Mouse (Mus musculus): ENCODE measurements at regions not wholly inside any gene's neighbourhood (a gene's known extent, or its start where the extent isn't known, plus 50 kb on each side); places are given as distances from the start of the nearest gene placed in this dataset.

DNA sequence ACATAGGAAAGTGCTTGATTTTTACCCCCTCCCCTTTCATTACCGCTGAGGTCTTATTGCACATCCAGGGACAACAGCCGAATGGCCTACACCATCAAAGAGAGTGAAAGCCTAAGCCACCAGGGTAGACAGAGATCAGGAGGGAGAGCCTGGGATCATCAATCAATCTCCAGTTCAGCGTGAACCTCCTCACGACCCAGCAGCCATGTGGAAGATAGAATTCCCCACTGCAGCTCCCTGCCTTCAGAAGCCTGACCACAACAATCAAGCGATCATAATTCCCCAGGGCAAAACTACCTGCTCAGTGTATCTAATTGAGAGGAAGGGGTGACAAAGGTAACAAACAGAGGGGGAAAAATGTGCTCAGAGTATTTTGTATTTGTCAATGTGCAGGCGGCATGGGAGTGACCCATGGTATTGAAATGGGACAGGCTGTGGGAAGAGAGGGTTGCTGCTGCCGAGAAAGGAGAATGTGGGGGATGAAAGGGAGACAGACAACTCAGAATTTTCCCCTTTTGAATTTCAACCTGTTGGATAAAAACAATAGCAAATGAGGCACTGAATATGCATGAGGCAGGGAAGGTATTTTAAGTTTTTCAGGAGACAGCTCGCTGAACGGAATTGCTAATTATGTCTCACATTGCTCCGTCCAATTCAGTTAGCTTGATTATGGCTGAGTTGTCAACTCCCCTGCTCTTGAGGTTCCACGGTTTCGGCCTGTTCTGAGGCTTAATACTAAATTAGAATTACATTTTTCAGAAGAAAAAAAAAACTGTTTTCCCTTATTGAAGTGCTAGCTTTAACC, 121.8 kb downstream of the Mat2b start:
- TF ChIP-seq CTCF (IDR thresholded peaks at IDR 0.05; ENCODE audit: insufficient read depth, low read length) (no peak), POLR2A (IDR thresholded peaks at IDR 0.05; ENCODE audit: borderline replicate concordance, extremely low read depth, low read depth, low read length) (no peak)
- DNase-seq, result no peak

DNA sequence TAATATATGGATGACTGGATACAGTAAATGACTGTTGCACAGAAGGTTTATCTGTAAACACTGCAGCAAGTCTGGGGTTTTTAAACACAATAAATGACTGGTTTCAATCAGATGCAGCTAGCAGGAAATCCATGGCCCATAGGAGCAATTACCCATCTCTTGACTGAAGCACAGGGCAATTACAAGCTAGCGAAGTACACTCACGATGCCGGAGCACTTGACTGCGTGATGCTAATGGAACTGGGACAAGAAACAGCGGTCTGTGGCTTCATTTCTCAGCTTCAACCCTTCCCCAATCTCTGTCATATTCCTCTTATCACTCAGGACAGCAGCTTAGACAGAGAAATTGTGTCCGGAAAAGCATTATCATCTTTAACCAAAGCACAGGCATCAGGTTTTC, 132.1 kb downstream of the Mat2b start:
- no peak for TF ChIP-seq CTCF (IDR thresholded peaks at IDR 0.05; ENCODE audit: insufficient read depth, low read length)
- TF ChIP-seq POLR2A (IDR thresholded peaks at IDR 0.05; ENCODE audit: borderline replicate concordance, extremely low read depth, low read depth, low read length), result no peak
- no peaks in the 10 kb centered on the region for H3K4me1 ChIP-seq (ENCODE audit: control insufficient read depth, insufficient read depth, low read length)
- H3K4me3 ChIP-seq (replicated peaks; ENCODE audit: extremely low read depth, low read depth, low read length), result no peak overlapping the region
- 74% methylated on average over 6 of the region's 6 CpGs for WGBS
- no peak for DNase-seq

More for the DNA sequence above, 121.8 kb downstream of the Mat2b start:
- H3K4me3 ChIP-seq (replicated peaks; ENCODE audit: extremely low read depth, low read depth, low read length), result no peak overlapping the region
- H3K4me1 ChIP-seq (ENCODE audit: control insufficient read depth, insufficient read depth, low read length), result no peaks in the 10 kb centered on the region
- WGBS, result 28% methylated on average over 12 of the region's 12 CpGs

DNA sequence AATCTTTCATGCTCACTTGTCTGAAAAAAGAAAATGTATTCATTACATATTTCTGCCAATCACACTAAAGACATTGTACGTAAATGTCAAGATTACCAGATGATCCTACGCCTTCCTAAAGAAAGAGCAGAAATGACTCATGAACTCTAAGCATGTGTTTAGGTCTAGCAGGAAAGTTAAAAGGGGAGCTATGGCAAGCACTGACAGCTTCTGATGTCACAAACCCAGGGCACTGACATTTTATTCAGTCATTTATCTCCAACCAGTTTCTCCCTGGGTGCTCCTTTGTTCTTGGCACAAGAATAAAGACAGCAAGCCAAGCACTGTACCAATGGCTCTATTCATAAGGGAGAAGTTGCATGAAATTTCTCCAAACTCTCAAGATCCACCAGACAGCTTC, 133.0 kb downstream of the Mat2b start:
- no peak for DNase-seq
- 92% methylated on average over 2 of the region's 2 CpGs for WGBS
- Histone ChIP-seq H3K4me1 (ENCODE audit: control insufficient read depth, insufficient read depth, low read length) (no peaks in the 10 kb centered on the region), H3K4me3 (replicated peaks; ENCODE audit: extremely low read depth, low read depth, low read length) (no peak overlapping the region)
- TF ChIP-seq POLR2A (IDR thresholded peaks at IDR 0.05; ENCODE audit: borderline replicate concordance, extremely low read depth, low read depth, low read length) (no peak), CTCF (IDR thresholded peaks at IDR 0.05; ENCODE audit: insufficient read depth, low read length) (no peak)

DNA sequence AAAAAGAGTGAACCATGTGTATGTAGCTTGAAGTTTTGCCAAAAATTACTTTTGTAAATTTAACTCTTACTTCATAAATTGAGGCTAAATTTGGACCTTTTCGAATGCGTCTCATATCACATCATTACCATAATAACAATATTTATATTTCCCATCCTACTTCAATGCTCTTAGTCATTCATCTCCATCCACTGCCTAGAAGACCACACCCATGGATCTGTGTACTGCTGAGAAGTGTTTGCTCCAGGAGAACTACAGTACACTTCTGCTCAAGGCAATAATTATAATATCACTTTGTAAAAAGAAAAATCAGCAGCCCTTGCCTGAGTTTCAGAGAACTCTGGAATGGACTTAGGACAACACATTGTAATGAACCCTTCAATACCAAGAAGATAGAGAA, 133.6 kb downstream of the Mat2b start:
- TF ChIP-seq POLR2A (IDR thresholded peaks at IDR 0.05; ENCODE audit: borderline replicate concordance, extremely low read depth, low read depth, low read length) (no peak), CTCF (IDR thresholded peaks at IDR 0.05; ENCODE audit: insufficient read depth, low read length) (no peak)

DNA sequence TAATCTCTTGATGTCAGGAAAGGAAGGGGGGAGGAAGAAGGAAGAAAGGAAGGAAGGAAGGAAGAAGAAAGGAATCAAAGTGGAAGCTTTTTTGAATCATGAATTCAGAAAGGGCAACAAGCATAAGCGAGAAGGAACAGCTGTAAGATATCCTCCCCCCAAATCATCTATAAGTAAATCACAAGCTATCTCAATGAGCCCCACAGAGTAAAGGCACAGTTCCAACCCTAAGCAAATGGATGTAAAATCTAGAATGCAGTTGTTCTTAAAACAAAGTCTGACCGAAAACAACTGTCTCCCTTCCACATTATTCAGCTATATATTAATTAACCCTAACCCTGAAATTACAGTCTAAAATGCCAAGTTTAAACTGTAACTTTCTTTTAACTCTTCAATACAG, 136.5 kb downstream of the Mat2b start:
- no peak overlapping the region for H3K4me3 ChIP-seq (replicated peaks; ENCODE audit: extremely low read depth, low read depth, low read length)
- DNase-seq, result no peak
- WGBS, result 74% methylated on average over 2 of the region's 2 CpGs
- TF ChIP-seq CTCF (IDR thresholded peaks at IDR 0.05; ENCODE audit: insufficient read depth, low read length) (no peak), POLR2A (IDR thresholded peaks at IDR 0.05; ENCODE audit: borderline replicate concordance, extremely low read depth, low read depth, low read length) (no peak)
- H3K4me1 ChIP-seq (ENCODE audit: control insufficient read depth, insufficient read depth, low read length), result no peaks in the 10 kb centered on the region

More for the DNA sequence above, 133.6 kb downstream of the Mat2b start:
- H3K4me3 ChIP-seq (replicated peaks; ENCODE audit: extremely low read depth, low read depth, low read length), result no peak overlapping the region
- WGBS, result 69% methylated on average over 2 of the region's 2 CpGs
- DNase-seq, result no peak
- H3K4me1 ChIP-seq (ENCODE audit: control insufficient read depth, insufficient read depth, low read length), result no peaks in the 10 kb centered on the region

DNA sequence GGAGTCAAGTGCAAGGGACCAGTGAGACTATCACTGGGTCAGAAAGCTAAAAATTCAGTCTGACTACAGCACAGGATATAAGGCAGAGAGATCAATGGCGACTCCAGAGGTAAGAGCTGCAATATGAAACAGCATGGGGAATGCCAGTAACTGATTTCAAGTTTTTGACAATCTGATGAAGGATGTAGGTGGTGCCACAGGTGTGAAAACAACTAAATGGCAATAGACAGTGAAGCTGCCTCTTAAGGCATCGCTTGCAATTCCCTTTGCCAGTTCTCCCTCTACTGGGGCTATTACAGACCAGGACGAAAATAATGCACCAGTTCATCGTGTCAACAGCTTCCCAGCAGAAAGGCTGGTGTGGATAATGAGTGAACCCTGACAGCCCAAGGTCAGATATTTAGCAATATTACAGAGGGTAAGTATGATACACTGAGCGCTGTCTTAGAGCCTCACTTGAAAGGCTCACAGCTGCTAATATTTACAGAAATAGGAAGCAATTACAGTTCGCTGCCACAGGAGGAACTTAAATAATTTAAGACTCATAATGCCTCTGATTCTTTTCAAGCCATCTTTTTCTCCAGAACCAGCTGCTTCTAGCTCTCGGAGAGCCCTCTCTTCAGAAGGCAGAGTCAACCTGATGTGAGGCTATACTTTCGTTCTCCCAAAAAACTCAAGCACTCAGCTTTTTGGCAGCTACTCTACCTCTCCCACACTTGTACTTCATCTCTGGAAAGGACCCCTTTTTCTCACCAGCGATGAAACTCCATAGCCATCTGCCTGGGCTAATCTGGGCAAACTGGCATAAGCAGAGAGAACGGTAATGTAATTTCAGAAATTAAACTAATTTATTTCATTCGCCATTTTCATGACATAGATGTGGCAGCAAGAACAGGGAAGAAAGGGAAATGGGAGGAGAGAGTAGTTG, 139.9 kb downstream of the Mat2b start:
- Histone ChIP-seq H3K4me3 (replicated peaks; ENCODE audit: extremely low read depth, low read depth, low read length) (no peak overlapping the region), H3K4me1 (ENCODE audit: control insufficient read depth, insufficient read depth, low read length) (no peaks in the 10 kb centered on the region)
- 66% methylated on average over 11 of the region's 11 CpGs for WGBS
- TF ChIP-seq POLR2A (IDR thresholded peaks at IDR 0.05; ENCODE audit: borderline replicate concordance, extremely low read depth, low read depth, low read length) (no peak), CTCF (IDR thresholded peaks at IDR 0.05; ENCODE audit: insufficient read depth, low read length) (no peak)
- DNase-seq, result no peak

DNA sequence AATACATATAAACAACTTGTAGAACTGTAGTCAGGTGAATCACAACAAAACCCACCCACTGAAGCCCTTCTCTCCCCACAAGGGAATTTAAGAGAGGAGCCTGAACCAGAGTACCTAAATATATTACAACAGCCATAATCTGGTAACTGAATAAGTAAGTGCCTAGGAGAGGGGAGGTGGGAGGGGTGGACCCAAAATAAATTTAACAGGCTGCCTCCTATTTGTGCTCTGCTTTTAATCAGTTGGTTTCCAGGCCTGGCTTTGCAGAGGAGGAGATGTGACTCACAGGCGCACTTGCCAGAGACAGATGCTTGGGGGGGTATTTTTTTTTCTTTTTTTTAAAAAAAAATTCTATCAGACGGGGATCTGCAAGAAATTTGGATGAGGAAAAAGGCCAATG, 142.9 kb downstream of the Mat2b start:
- Histone ChIP-seq H3K4me3 (replicated peaks; ENCODE audit: extremely low read depth, low read depth, low read length) (no peak overlapping the region), H3K4me1 (ENCODE audit: control insufficient read depth, insufficient read depth, low read length) (no peaks in the 10 kb centered on the region)
- DNase-seq, result no peak
- WGBS, result 63% methylated on average over 2 of the region's 2 CpGs
- no peak for TF ChIP-seq POLR2A (IDR thresholded peaks at IDR 0.05; ENCODE audit: borderline replicate concordance, extremely low read depth, low read depth, low read length)
- TF ChIP-seq CTCF (IDR thresholded peaks at IDR 0.05; ENCODE audit: insufficient read depth, low read length), result no peak

DNA sequence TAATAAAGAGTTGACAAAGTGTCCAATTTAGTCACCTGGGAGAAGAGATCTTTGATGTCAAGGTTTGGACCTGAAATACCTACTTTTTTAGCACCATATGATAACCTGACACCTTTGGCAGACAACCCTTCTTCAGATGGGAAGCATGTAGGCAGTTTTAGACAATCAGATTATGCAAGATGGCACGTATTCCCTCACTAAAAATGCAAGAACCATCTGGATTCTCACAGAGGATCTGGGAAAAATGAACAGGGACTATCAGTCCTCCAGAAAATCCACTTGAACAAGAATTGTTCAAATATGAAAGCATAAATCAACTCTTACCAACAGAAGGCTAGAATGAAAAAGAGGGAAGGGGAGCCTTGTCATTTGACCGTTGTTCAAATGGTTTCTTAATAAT, 148.4 kb downstream of the Mat2b start:
- no peak for DNase-seq
- no peak for TF ChIP-seq CTCF (IDR thresholded peaks at IDR 0.05; ENCODE audit: insufficient read depth, low read length)
- H3K4me3 ChIP-seq (replicated peaks; ENCODE audit: extremely low read depth, low read depth, low read length), result no peak overlapping the region
- WGBS, result 73% methylated on average over 2 of the region's 2 CpGs
- H3K4me1 ChIP-seq (ENCODE audit: control insufficient read depth, insufficient read depth, low read length), result no peaks in the 10 kb centered on the region

DNA sequence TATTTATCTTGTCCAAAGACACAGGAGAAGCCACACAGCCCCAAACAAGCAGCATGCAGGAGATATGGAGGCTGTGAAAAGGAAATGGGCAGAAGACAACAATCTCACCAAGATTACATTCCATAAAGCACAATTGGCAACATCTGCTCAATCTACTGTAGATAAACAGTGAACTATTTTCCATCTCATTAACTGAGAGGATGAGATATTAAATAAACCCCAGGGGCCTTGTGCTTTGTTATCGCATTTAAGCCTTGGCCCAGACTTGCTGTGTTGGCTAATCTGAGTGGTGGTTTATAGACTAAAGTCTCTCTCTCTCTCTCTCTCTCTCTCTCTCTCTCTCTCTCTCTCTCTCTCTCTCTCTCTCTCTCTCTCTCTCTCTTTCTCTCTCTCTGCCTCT, 149.5 kb downstream of the Mat2b start:
- 82% methylated on average over 1 of the region's 1 CpGs for WGBS
- TF ChIP-seq CTCF (IDR thresholded peaks at IDR 0.05; ENCODE audit: insufficient read depth, low read length), result no peak
- no peak for TF ChIP-seq POLR2A (IDR thresholded peaks at IDR 0.05; ENCODE audit: borderline replicate concordance, extremely low read depth, low read depth, low read length)
- no peak for DNase-seq
- Histone ChIP-seq H3K4me1 (ENCODE audit: control insufficient read depth, insufficient read depth, low read length) (no peaks in the 10 kb centered on the region), H3K4me3 (replicated peaks; ENCODE audit: extremely low read depth, low read depth, low read length) (no peak overlapping the region)

Data from lung, adult 2 months (tissue).